Mouse (Mus musculus) C2C12 (cell line): ENCODE results near the gene Sgta.

Experiments used
- CEBPB ChIP-seq: IDR thresholded peaks from one replicate; pipeline ENCODE4 v1.6.1; 2011; ENCODE audit warnings: low read depth, mild to moderate bottlenecking, control low read depth, moderate library complexity
- CTCF ChIP-seq: IDR thresholded peaks from one replicate; pipeline ENCODE4 v1.5.1; 2011; ENCODE audit not compliant: control insufficient read depth, insufficient read depth, insufficient read length
- FOSL1 ChIP-seq: IDR thresholded peaks from one replicate; pipeline ENCODE4 v1.8.0; 2011; ENCODE audit warnings: mild to moderate bottlenecking, low read length; ENCODE audit not compliant: poor library complexity, insufficient read depth, severe bottlenecking
- MAX ChIP-seq: IDR thresholded peaks from one replicate; pipeline ENCODE4 v1.6.1; 2011; ENCODE audit warnings: mild to moderate bottlenecking, control low read depth

- TF ChIP-seq CTCF = peak; percentile 33
- TF ChIP-seq MAX = no peak
- TF ChIP-seq CEBPB = no peak
- no peak for TF ChIP-seq FOSL1
Measured at GRCm38 (mm10) chr10:81106113-81106721, 46.2 kb upstream of the Sgta start.
